Mouse (Mus musculus): Measurements from ENCODE around the gene Olfr1487.
"Not testable (repeated sequence)": the region's sequence is repeated elsewhere in the genome, so short reads cannot be mapped to it uniquely, and the experiment has no call there.

The Olfr1487 gene

GRCm38 (mm10) chr19:13617075-13617474 is at the start of gene Olfr1487:
Olfr1487 (plus strand) TSS chr19:13617375.
- not testable (repeated sequence) for DNase-seq (ENCODE audit: low spot score in 2 of 2)

- DNase-seq (ENCODE audit: low spot score in 2 of 2) = no peak
These were observed 34.0 kb upstream of the Olfr1487 start, which contains the start of gene Olfr1484 for GRCm38 (mm10) chr19:13583211-13583610. Olfr1484 (plus strand) TSS chr19:13583511.

DNA sequence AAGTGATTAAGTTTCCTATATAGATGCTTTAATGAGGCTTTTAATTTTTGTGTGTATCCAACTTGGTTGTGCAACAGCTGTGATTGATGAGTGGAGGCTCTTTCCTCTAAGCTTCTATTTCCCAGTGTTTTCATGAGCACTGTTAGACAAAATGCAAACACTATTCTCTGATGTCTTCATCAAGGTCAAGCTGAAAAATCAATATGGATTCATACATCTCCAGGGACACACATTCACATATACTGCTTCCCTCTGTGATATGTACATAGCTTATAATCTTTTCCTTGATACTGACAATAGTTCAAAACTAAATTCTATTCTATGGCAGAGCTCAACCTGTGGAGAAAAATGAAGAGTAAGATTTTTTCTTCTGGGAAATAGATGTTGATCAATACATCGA is 14.1 kb downstream of the Olfr1487 start, which contains the start of gene Olfr1489:
Olfr1489 (plus strand) TSS at position 301 of the 400 bp plus-strand sequence.
- no peak for DNase-seq (ENCODE audit: low spot score in 2 of 2)

DNA sequence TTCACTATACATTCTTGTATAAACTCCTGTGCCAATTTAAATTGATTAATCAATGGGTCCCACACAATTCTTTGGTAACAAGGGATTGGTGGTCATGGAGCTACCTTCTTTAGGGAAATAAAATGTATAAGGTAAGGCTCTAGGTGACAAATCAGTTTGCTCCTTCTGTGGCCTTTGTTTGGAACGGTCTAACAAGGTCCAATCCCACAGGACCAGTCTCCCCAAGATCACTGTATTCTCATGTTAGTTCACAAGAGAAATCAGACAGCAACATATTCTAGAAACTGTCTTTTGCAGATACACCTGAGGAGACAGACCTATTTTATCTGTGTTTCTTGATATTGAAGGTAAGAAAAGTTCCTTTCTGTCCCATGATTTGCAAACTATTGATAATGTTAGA is 33.6 kb downstream of the Olfr1487 start, which contains the start of gene Olfr1490:
Olfr1490 (plus strand) TSS at position 301 of the 400 bp plus-strand sequence.
- DNase-seq (ENCODE audit: low spot score in 2 of 2) = no peak

Data from spleen, postnatal 36 days (tissue).